Mouse (Mus musculus) liver, postnatal 0 days (tissue): ENCODE measurements around the gene Foxn3. TPM values are rescaled to one million over a fixed set of nuclear protein-coding genes. Genes with fewer than 3 reads are reported as not detected.

Source experiments
- ATAC-seq: fragments of 200-750 bp; cut with Nextera tagmentation; 2 replicates; pipeline ENCODE4 v1.8.0; 2017; ENCODE audit warnings: mild to moderate bottlenecking, moderate library complexity
- DNase-seq: peaks from one replicate; pipeline ENCODE4 v3.0.0-alpha.2; 2016
- H3K27ac ChIP-seq: fragments of 300-500 bp; sonication (generic); 2 replicates; pipeline ENCODE4 v1.5.1; 2014; ENCODE audit warnings: antibody characterized with exemption, moderate library complexity, mild to moderate bottlenecking, low read depth
- H3K27me3 ChIP-seq: fragments of 300-500 bp; sonication (generic); 2 replicates; pipeline ENCODE4 v1.6.1; 2014; ENCODE audit warnings: low read length, control low read depth, mixed read lengths; ENCODE audit not compliant: insufficient read depth
- H3K36me3 ChIP-seq: fragments of 300-500 bp; sonication (generic); replicated peaks from 2 replicates; pipeline ENCODE4 v1.6.1; 2014; ENCODE audit warnings: mild to moderate bottlenecking, control low read depth, low read length, moderate library complexity, mixed read lengths; ENCODE audit not compliant: insufficient read depth
- H3K4me1 ChIP-seq: fragments of 300-500 bp; sonication (generic); 2 replicates; pipeline ENCODE4 v1.6.1; 2014; ENCODE audit warnings: antibody characterized with exemption, mild to moderate bottlenecking, control low read depth; ENCODE audit not compliant: insufficient read depth
- H3K4me2 ChIP-seq: fragments of 300-500 bp; sonication (generic); 2 replicates; pipeline ENCODE4 v1.6.1; 2014; ENCODE audit warnings: low read depth, mild to moderate bottlenecking, low read length, moderate library complexity, mixed read lengths
- H3K4me3 ChIP-seq: fragments of 300-500 bp; sonication (generic); 2 replicates; pipeline ENCODE4 v1.5.1; 2014; ENCODE audit warnings: low read depth, low read length
- H3K9ac ChIP-seq: fragments of 300-500 bp; sonication (generic); replicated peaks from 2 replicates; pipeline ENCODE4 v1.6.1; 2014; ENCODE audit warnings: mild to moderate bottlenecking, moderate library complexity
- H3K9me3 ChIP-seq: fragments of 300-500 bp; sonication (generic); 2 replicates; pipeline ENCODE4 v1.6.1; 2016; ENCODE audit warnings: mild to moderate bottlenecking, control low read depth, low read length, mixed read lengths
- CTCF ChIP-seq: sonication (generic); IDR thresholded peaks from 2 replicates; pipeline ENCODE4 v1.5.1; 2016; ENCODE audit warnings: antibody characterized with exemption, low read depth
- EP300 ChIP-seq: IDR thresholded peaks from 2 replicates; pipeline ENCODE4 v1.6.1; 2016; ENCODE audit warnings: antibody characterized with exemption, low read depth, mild to moderate bottlenecking
- WGBS: fragments of 180-500 bp; shearing (Covaris S2); extraction: QIAGEN DNeasy Blood & Tissue Kit; methylation state at CpG from one replicate; pipeline ENCODE4 v1.1.7; 2014; ENCODE audit not compliant: insufficient replicate concordance; 5-methylcytosine and 5-hydroxymethylcytosine counted together
- polyA plus RNA-seq: library from polyadenylated mRNA; unstranded; fragments of >200 nt; fragmentation: Nextera tagmentation; extraction: Ambion mirVana; gene quantifications from 2 replicates; pipeline ENCODE4 v1.2.1, GENCODE M21; 2015

The Foxn3 gene
- polyA plus RNA-seq, 1 experiment from 2014 or later: 31.2 TPM

- Histone ChIP-seq H3K9me3 (no peaks in the 10 kb centered on the region), H3K9ac (peak overlapping the region; percentile 97), H3K4me3 (peak overlapping the region; percentile 97), H3K27me3 (no peaks in the 10 kb centered on the region), H3K4me2 (peak overlapping the region; percentile 92), H3K4me1 (peaks cover 33% of the 10 kb centered on the region), H3K36me3 (no peaks in the 10 kb centered on the region), H3K27ac (peak overlapping the region; percentile 94)
- ATAC-seq (no peak), DNase-seq (no peak)
- WGBS: 51% methylated on average over 11 of the region's 11 CpGs
- no peak for TF ChIP-seq CTCF
These were observed 169.3 kb downstream of the Foxn3 start for GRCm38 (mm10) chr12:99393867-99394630.

DNA sequence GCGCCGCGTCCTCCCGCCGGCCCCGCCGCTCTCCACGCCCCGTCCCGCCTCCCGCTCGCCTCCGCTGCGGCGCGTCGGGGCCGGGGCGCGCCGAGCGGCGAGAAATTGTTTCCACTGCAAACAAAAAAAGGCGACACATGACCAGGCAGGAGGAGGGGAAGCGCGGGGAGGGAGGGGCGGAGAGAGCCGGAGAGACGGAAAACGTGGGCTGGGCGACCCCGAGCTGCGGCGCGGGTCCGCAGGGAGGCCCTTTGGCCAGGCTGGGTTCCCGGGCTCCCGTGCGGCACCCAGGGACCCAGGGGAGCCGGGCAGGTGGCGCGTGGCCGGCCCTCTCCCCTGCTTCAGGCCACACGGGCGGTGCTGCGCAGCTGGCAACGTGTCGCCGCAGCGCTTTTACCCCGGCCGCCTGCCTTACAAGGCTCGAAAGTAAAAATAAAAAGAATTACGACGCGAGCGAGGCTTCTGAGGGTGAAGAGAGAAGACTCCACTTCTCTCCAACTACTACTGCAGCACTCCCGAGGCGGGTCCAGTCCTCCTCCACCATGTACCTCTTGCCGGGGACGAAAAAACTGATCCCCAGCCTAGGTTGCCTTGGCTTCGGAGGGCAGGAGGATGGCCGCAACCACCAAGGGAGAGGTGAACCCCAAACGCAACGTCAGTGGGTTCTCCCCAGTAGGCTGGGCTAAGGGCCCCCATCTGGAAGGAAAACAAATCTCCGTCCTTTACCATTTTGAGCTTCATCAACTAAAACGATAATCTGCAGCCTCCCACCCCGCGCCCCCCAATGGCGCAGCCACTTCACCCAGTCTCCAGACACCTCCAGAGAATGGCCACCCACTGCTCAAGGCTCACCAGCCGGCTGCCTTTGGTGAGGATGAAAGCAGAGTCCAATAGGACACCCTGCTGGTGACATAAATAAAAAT, 170.2 kb downstream of the Foxn3 start:
- Histone ChIP-seq H3K36me3 (0 out of 2 replicates have a peak, but pooled peaks cover 3% of the 10 kb centered on the region), H3K9me3 (no peaks in the 10 kb centered on the region), H3K4me2 (peak overlapping the region; percentile 92), H3K4me3 (peak overlapping the region; percentile 97), H3K27me3 (no peaks in the 10 kb centered on the region), H3K4me1 (peaks cover 33% of the 10 kb centered on the region), H3K27ac (peak overlapping the region; percentile 94), H3K9ac (peak overlapping the region; percentile 97)
- ATAC-seq: peak; percentile 71
- no peak for TF ChIP-seq EP300
- TF ChIP-seq CTCF: peak; percentile 54
- peak; percentile 91 for DNase-seq
- WGBS: under 1% methylated on average over 53 of the region's 71 CpGs

DNA sequence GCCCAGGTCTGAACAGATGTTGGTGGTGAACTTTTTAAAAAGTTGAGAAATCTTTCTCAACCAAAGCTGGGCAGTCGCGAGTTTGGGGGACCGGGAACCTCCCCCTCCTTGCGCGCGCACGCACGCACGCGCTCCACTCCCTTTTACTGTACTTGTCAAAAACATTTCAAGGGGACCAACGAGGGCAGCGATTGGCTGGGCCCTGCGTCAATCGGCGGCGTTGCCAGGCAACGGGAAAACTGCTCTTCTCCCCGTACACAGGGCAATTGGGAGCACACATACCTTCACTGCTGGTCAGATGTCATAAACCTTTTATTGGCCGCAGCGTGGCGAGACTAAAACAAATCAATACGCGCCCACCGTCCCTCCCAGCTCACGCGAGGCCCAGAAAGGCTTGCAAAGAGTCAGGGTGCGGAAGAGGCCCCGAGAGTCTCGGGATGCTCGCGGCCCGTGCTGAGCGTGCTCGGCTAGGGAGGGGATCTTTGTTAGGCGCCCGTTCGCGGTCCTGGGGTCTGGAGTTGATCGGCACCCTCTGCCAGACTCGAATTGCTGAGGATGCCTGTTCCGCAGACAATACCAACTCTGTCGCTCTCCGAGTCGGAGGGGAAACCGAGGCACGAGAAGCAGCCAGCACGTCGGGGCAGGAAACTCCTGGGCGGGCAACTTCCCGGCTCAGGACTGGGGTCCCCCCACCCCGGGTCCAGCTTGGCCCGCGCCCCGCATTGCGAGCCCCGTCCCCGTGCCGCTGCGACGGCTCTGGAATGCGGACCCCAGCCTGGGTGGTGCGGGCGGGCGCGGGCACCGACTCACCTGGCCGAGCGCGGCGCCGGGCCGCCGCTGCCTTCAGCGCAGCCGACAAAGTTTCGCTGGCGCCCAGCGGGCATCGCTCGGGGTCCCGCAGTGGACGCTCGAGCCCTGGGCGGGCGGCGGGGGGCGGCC, 171.2 kb downstream of the Foxn3 start:
- Histone ChIP-seq H3K4me1 (peaks cover 33% of the 10 kb centered on the region), H3K27me3 (no peaks in the 10 kb centered on the region), H3K36me3 (0 out of 2 replicates have a peak, but pooled peaks cover 7% of the 10 kb centered on the region), H3K9ac (peak overlapping the region; percentile 97), H3K4me2 (peak overlapping the region; percentile 92), H3K4me3 (peak overlapping the region; percentile 97), H3K27ac (peak overlapping the region; percentile 94), H3K9me3 (no peaks in the 10 kb centered on the region)
- DNase-seq: peak; percentile 98
- ATAC-seq: peak; percentile 86
- under 1% methylated on average over 66 of the region's 87 CpGs for WGBS
- TF ChIP-seq EP300: no peak
- no peak for TF ChIP-seq CTCF

DNA sequence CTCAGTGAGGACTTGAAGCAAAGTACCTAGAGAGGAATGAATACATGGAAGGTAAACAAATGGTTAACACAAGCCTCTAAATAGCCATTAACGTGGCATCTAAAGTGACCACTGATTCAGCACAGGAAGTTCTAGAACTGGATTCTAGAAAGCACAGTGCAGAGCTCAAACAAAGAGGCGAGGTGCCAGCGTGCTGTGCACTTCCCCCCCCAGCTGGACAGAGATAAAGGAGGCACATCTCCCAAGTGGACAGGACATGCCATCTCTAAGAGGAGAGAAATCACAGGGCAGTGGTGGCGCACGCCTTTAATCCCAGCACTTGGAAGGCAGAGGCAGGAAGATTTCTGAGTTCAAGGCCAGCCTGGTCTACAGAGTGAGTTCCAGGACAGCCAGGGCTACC, 173.0 kb downstream of the Foxn3 start:
- no peaks in the 10 kb centered on the region for H3K9me3 ChIP-seq
- H3K27me3 ChIP-seq: no peaks in the 10 kb centered on the region
- no peak overlapping the region for H3K27ac ChIP-seq
- no peak for ATAC-seq
- peaks cover 25% of the 10 kb centered on the region for H3K4me1 ChIP-seq
- no peak overlapping the region for H3K4me2 ChIP-seq
- H3K9ac ChIP-seq: no peak overlapping the region
- TF ChIP-seq CTCF (no peak), EP300 (no peak)
- 0 out of 2 replicates have a peak, but pooled peaks cover 10% of the 10 kb centered on the region for H3K36me3 ChIP-seq
- no peak overlapping the region for H3K4me3 ChIP-seq
- 60% methylated on average over 5 of the region's 5 CpGs for WGBS
- no peak for DNase-seq

DNA sequence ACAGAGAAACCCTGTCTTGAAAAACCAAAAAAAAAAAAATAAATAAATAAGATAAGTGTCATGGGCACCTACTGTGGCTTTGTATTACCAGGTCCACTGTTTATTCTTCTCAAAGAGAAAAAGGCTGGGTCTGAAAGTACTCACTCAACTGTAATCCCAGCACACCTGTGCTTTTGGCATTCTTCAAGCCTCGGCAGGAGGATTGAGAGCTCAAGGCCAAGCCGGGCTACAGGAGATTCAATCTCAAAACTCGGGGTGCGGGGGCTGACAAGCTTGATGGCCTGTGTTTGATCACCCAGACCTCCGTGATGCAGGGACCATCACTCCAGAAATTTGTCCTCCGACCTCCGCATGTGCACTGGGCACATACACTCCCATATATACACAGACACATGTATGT, 174.1 kb downstream of the Foxn3 start:
- TF ChIP-seq CTCF (no peak), EP300 (no peak)
- Histone ChIP-seq H3K9me3 (no peaks in the 10 kb centered on the region), H3K4me3 (no peak overlapping the region), H3K27me3 (no peaks in the 10 kb centered on the region), H3K36me3 (0 out of 2 replicates have a peak, but pooled peaks cover 10% of the 10 kb centered on the region), H3K27ac (no peak overlapping the region), H3K4me2 (no peak overlapping the region), H3K9ac (no peak overlapping the region), H3K4me1 (peaks cover 13% of the 10 kb centered on the region)
- ATAC-seq (no peak), DNase-seq (no peak)
- 91% methylated on average over 7 of the region's 7 CpGs for WGBS
